Mouse (Mus musculus): ENCODE results near the gene Kmt2c. TPM values are rescaled to one million over a fixed set of nuclear protein-coding genes. Genes with fewer than 3 reads are reported as not detected.
A peak's percentile ranks its signal among the peaks of the same experiment; 100 is the strongest.
"Not testable (repeated sequence)": the region's sequence is repeated elsewhere in the genome, so short reads cannot be mapped to it uniquely, and the experiment has no call there.

The Kmt2c gene
- total RNA-seq, 1 experiment from 2014 or later, result 69.2 TPM

DNA sequence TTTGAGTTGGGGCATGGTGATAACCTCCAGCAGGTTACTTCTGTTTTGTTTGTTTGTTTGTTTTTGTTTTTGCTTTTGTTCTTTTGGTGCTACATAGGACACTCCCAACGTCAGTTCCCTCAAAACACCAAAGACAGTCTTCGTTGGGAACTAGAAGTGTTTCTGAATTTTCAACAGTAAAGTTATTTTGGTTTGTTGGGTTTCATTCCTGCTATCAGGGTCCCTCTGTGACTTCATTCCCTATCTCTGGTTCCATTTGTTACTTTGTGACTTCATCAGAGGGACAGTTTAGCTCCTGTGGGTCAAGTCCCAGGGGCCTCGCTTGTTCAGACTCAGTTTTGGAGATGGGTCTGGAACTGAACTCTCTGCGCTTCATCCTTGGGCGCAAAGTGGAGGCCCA is 17.2 kb upstream of the Kmt2c start, which contains the start of gene Cct8l1:
TSS of gene Cct8l1 (plus strand) at position 301 of the 400 bp plus-strand sequence.
- no peak for DNase-seq

DNA sequence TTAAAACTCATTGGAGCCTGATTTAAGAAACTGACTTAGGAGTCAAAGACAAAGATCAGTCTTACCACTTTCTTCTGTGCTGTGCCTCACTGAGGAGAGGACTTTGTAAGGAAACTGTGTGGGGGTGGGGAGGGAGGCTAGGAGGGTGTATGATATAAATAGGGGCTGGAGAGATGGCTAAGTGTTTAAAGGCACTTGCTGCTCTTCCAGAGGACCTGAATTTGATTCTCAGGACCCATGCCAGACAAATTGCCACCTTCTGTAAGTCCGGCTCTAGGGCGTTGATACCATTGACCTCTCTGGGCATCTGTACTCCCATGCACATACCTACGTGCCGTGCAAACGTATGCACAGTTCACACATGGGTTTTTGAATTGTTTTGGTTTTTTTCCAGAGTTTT is 7.5 kb upstream of the Kmt2c start:
- DNase-seq, result no peak

DNA sequence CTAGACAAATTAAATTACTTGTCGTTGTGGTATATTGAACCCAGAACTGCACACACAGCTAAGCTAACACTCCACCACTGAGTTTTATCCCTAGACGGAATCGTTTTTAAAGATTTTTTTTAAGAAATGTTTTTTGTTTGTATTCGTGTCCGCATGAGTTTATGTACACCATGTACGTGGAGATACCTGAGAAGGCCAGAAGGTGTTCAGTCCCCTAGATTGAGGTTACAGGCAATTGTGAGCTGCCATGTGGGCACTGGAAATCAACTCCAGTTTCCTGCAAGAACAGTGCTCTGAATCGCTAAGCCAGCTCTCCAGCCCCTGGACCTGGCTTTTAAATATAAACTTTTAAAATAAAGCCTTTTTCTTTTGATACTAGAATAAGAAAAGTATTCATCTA is 2.1 kb upstream of the Kmt2c start:
- DNase-seq, result no peak

DNA sequence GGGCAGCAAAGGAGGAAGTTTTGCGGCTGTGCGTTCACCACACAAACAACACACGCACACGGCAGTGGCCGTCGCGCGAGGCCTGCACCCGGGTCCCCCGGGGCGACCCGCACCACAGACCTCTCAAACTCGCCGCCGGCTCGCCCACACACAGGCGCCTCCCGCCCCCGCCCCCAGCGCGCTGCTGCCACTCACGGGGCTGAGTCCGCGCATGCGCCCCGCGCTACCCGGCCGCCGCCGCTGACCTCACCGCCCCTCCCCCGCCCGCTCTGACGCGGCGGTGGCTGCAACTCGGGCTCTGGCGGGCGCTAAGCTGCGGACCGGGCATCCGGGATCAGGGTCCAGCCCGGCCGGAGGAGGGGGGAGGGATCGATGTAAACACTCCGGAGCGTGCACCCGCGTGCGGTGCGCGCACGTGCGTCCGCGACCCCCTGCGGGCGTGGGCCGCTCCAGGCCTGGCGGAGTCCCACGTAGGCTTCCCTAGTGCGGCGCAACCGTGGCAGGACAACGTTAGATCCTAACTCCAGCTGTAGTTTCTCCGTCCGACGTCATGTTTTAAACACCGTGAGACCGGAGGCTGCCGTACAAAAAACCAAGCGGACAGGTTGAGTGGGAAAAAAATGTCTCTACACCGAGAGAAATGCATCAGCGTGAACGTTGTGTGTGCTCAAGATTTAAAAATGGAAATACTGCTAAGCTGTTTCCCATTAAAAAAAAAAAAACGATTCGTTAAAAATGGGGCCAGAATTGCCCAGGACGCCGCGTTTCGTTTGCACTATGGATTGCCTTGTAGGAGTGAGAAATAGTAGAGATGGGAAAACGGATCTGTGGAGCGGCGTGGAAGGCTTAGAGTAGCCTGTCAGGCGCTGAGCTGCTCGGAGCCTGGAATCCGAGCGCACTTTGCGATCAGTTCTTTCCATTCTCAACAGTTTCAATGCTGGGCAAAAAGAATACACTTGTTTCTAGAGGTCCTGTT is 1.1 kb upstream of the Kmt2c start:
- DNase-seq, result peak; percentile 98

DNA sequence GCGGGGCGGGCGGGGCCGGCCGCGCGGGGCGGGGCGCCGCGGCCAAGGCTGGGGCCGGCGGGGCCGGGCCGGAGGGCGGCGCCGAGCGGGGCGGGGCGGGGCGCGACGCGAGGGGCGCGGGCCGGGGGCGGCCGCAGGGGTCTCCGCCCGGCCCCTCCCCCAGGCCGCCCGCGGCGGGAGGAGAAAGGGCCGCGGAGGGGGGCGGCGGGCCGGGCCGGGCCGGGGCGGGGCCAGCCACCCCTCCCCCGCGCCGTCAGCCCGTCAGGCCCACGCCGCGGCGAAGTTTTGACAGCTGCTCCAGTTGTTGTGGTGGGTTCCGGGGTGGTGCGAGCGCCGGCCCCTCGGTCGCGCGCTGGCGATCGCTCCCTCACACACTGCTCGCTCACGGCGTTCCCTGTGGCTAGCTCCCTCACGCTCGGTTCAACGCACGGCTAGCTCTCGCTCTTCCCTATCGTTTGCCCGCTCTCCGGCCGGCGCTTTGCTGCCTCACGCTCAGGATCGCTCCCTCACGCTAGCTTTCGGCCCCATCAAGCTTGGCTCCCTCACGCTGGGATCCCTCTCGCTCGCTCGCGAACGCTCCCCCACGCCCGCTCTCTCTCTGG is 339 bp upstream of the Kmt2c start:
- DNase-seq, result peak; percentile 86

DNA sequence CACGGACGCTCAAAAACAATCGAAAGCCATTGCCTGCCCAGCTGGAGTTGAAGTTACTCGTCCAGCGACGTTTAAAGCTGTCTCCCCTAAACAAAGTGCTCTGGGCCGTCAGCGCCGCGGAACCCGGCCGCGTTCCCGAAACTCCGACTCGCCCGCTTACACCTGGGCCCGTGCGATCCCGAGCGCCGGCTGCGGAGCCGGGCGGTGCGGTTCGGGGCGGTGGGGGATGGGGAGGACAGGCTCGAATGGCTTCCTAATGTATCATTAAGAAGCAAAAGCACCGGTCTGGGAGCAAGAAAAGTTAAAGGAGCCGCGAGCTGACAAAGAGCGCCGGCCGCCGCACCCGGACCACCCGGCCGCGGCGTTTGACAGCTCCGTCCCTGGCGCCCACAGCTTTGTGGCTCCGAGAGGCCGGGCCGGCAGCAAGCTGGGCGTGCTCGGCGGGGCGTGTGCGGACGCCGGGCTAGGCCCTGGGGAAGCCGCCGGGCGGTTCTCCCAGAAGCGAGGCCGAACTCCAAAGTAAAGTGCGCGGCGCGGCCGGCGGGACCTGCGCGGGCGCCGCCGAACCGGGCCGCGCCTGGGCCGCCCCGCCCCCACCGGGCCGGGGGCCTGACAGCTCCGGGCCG is 750 bp downstream of the Kmt2c start:
- peak; percentile 61 for DNase-seq

DNA sequence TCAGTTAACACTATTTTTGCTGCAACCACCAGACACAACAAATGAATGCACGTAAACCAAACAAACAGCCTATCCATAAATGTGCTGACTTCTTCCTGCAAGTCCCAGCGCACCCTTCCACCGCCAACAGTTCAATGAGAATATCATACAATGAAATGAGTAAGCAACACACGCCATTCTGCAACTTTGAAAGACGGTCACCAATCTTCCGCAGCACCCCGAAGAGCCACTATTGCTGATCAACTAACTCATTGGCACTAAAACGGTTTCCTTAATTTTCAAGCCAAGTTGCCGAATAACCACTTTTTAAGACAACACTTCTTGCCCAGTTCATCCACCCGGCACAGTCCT is 1.2 kb downstream of the Kmt2c start:
- DNase-seq, result peak; percentile 15

DNA sequence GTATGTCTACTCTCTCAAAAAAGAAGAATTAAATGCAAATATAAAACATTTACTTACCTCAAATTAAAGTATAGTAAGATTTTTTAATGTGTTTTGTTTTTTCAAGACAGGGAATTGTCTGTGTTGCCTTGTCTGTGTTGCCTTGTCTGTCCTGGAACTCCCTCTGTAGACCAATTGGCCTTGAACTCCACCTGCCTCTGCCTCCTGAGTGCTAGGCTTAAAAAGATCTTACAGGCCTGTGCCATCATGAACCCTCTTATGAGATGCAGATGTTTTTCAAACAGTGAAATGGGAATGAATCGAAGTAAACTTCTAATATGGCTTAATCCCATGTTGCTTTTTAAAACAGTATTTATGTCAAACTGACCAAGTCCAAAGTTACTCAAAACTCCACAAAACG is 1.9 kb downstream of the Kmt2c start:
- DNase-seq, result no peak

DNA sequence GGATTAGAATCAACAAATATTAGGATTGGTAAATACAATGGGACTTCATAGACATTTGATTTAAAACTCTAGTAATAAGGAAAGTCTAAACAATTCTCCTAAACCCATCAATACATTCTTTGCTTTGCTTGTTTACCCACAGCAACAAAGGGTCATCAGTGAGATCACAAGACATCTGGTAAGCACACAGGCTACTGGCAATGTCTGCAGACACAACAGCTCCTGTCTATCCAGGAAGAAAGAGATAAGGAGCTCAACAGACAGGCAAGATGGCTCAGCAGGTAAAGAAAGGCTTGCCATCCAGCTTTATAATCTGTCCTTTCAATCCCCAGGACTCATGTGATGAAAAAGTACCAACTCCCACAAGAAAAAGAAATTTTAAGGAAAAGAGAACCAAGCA is 19.7 kb downstream of the Kmt2c start:
- DNase-seq, result no peak

DNA sequence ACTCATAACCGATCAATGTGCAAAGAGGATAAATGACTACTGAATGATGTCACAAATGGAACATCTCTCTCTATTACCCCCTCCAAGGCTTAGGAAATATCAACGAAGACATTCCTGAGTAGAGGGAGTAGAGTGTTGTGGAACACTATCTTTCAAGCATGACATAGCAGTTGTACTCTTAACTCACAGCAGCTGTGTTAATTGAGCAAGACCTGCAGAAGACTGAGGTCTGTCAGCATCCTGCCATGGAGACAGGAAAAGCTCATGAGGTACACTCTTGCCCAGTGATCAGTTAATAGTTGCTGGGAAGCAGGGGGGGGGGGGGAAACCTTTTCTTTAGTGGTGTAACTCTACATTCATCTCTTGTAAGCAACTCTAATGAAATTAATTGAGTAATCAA is 22.8 kb downstream of the Kmt2c start:
- DNase-seq, result no peak

DNA sequence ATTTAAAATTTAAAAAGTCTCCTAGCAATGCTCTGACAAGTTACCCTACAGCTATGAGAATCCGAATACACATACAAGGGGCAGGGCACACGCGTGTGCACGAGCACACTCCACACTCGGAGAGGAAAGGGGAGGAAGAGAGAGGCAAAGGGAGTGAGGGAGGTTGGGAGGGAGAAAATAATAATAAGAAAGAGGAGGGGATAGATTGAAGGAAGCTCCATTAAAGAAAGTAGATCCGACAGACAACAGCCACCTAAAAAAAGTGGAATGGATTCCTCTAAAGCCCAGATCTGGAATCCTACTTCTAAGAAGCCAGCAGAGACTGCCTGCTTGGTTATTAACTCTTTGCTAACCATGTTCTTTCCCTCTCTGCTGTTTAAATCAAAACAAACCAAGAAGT is 26.5 kb downstream of the Kmt2c start:
- no peak for DNase-seq

DNA sequence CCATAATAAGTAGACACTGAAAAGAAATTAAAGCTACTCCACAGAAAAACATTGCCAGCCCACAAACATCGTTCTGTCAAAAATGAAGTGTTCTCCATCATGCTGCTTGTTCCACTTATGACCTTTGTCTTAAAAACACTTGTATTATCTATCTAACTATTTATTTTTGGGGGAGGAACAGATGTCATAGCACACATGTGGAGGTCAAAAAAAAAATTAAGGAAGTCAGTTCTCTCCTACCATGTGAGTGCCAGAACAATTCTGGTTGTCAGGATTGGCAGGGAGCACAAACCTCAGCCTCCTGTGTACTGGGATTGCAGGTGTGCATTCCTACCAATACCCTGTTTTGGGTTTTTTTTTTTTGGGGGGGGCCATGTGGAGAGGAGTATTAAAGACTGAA is 36.6 kb downstream of the Kmt2c start:
- no peak for DNase-seq

DNA sequence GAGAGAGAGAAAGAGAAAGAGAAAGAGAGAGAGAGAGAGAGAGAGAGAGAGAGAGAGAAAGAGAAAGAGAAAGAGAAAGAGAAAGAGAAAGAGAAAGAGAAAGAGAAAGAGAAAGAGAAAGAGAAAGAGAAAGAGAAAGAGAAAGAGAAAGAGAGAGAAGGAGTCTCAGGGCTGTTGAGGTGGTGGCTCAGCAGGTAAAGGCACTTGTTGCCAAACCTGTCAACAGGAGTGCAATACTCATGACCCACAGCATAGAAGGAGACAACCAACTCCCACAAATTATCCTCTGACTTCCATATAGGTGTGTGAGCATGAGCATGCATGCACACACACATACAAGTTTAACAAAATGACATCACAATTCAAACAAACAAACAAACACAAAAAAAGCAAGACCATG is 43.2 kb downstream of the Kmt2c start:
- not testable (repeated sequence) for DNase-seq

DNA sequence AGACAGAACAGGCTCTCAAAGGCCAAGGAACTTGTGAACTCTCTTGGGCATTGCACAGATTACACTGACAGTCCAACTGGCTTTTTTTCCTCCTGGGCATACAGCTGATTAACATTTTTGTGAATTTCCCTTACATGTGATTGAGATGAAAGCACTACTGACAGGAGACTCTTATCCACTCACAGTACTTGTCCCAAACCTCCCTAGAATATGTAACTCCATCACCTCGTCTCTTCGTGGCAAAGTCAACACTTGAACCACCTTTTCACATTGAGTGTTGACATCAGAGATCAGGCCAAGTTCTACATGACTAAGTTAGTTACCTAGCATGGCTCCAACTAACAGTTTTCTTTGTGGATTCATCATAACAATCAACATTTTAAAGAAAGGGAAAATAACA is 45.9 kb downstream of the Kmt2c start:
- DNase-seq, result no peak

DNA sequence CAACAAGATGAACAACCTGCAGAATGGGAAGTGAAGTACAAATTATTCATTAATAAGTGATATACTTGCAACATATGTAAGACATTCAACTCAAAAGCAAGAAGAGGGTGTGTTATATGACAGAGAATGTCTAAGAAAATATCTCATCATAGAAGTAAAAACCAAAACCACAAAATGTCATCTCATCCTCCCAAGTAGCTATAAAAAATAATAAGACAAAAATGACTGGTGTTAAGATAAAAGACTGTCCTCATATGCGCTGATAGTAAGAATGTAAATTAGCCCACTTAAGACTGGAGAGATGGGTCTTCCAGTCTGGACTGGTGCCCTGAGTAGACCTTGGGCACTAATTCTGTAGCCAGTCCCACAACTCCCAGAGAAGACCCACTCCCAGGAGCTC is 61.1 kb downstream of the Kmt2c start:
- DNase-seq, result no peak

DNA sequence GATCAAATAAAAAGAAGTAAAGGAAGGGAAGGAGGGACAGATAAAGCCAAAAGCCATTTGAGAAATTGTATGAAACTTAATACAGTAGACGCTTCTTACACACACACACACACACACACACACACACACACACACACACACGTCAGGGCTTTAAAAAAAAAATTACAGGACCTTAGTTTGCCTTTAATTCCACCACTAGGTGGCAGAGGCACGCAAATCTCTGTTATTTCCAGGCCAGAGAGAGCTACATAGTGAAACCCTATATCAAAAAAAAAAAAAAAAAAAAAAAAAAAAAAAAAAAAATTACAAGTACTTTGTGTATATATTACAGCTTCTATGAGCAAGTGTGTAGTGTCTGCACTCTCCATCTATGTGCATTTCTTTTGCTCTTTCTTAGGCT is 62.5 kb downstream of the Kmt2c start:
- DNase-seq, result peak; percentile 29

DNA sequence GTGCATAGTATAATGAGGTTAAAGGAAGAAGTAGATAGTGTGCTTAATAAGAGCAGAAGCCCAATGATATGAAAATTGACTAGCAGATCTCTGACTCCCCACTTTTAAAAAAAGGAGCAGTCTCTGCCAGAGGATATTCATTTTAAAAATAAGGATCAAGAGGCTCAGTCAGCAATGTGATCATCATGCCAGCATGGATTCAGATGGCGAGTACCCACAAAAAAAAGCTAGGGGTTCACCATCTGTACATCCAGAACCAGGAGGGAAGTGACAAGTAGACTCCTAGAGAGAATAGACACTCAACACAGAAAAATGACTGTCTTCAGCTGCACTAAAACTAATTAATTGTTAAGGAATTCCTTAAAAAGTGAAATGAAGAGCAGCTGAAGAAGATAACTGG is 76.0 kb downstream of the Kmt2c start:
- DNase-seq, result no peak

DNA sequence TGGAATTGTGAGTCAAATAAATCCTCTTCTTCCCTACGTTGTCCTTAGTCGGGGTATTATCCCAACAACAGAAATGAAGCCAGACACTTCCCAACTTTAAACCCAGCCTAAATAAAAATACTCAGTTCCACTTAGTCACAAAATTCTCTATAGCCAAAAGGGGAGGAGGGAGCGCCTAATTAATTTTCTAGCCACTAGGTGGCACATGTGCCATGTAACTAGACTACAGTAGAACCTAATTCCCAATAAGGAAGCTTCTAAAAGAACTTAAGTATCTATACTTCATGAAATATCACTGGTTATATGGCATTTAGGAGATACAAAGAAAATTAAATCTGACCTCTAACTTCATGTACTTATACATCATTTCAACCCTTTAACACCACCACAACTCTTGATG is 78.0 kb downstream of the Kmt2c start:
- peak; percentile 17 for DNase-seq

DNA sequence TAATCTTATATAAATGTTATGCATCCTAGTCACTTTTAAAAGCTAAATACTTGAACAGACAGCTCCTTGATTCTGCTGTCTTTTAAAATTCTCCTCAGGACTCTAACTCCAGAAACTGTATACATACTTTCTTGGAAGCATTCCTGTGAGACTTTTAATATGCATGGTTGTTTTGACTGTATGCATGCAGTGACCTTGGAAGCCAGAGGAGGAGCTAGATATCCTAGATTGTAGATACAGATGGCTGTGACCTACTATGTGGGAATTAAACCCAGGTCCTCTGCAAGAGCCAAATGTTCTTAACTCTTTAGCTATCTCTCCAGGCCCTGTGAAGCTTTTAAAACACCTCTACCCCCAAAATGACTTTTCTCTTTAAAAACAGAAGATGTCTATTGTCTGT is 83.2 kb downstream of the Kmt2c start:
- DNase-seq, result no peak

DNA sequence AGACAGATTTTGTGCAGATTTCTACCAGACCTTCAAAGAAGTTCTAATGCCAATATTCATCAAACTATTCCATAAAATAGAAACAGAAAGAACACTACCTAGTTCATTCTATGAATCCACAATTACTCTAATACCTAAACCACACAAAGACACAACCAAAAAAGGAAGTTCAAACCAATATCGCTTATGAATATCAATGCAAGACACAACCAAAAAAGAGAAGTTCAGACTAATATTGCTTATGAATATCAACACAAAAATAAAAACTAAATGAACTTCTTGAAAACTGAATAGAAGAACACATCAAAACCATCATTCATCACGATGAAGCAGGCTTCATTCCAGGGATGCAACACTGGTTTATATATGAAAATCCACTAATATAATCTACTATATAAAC is 101.9 kb downstream of the Kmt2c start:
- DNase-seq, result no peak

DNA sequence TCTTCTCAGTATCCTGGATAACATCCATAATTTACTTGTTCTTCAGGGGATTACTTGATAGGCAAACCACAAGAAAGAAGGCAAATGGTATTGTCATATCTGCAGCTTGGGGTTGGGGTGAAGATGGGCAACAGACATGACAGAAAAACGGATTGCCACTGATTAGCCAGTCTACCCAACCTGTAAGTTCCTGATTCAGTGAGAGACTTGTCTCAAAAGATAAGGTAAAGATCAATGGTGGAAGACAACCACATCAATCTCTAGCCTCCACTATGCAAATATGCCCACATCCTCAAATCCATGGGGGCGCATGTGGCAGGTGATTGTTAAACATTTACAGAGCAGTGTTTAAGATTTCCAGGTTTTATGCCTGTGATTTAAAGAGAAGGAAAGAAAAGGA is 105.9 kb downstream of the Kmt2c start:
- no peak for DNase-seq

DNA sequence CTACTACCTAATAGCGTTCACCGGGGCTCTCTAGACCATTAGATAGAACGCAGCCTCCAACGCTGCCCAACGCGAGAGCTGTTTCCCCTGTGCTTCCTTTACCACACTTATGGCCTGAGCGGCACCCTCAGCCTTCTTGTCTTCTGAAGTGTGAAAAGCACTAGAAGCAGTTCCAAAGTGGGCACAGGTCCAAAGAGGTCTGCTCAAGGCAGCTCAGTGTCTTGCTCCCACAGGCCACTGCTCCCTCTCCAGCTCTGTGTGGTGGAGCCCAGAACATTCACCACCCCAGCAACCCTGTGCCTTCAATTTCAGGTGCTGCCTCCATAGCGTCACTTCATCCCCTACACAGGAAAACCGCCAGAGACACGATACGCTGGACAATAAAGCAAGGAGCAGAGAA is 115.0 kb downstream of the Kmt2c start:
- DNase-seq, result no peak

DNA sequence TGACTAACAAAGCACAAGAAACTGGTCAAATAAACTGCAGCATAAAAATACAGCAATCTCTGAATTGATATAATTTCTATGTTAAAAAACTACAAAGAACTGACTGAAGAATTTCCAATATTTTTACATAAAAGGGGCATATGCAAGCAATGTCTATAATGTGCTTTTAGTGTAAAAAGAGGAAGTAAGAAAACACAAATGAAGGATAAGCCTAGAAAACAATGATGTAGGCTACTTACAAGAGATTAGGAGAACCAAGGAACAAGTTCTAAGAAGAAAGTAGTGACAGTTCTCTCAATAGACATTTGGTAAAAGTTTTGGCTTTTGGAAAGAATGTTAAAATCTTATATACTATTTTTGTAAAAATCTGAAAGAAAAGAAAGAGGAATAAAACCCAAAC is 119.4 kb downstream of the Kmt2c start:
- no peak for DNase-seq

DNA sequence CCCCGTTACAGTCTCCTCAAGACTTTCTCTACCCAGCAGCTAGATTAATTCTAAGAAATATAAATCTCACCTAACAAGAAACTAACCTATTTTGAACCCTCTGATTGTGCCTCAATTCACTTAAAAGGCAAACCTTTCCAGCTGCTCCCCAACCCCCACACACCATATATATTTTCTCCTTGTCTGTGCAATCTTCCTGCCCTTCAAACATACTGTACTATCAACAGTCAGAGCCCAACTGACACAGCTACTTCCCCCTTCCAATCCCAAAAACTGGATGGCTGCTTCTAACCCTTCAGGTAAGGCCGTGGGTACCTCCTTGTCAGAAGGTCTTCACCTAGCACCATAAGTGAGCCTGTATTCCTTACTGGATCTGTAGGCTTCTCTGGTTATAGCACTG is 130.2 kb downstream of the Kmt2c start:
- no peak for DNase-seq
